Mouse (Mus musculus): ENCODE measurements around the gene Vmn1r157.
"Not testable (repeated sequence)": the region's sequence is repeated elsewhere in the genome, so short reads cannot be mapped to it uniquely, and the experiment has no call there.

The Vmn1r157 gene

DNA sequence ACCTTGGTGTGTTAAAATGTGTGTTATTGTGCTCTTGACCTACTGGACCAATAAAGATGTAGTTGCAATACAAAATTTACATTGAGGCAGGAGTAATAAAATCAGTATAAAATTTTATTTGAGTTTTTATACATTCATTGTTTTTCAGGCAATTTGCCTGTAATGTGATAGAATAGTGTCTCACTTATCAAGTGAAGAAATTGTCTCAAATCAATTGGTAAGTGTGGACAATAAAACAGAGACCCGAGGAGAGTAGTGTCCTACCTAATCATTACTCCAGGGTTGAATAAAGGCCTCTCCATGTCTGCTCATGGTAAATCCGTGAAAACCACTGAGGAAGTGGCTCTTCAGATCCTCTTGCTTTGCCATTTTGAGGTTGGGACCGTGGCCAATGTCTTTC is at the start of gene Vmn1r157:
Vmn1r157 (plus strand) TSS at position 301 of the 400 bp plus-strand sequence.
- not testable (repeated sequence) for DNase-seq (ENCODE audit: low read depth, low spot score); H3K27me3 ChIP-seq (ENCODE audit: control insufficient read depth, insufficient read depth, low read length, poor library complexity, severe bottlenecking); H3K36me3 ChIP-seq (ENCODE audit: control insufficient read depth, insufficient read depth, low read length, poor library complexity, severe bottlenecking)

DNA sequence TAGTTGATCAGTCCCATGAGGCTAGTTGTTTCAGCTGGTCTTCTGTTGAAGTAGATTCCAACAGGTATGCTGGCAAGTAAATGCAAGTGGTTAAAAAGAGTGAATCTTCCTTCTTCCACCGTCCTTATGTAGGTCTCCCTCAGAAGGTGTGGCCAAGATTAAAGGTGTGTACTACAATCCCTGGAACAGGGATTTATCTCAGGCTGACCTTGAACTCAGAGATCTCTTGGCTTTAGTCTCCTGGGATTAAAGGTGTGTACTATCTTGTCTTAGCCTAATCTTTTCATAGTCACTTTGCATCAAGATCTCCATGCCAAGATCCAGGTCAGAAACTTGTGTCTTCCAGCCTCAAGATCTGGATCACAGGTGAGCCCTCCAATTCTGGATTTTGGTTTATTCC is 41.9 kb upstream of the Vmn1r157 start, which contains the start of gene Gm4567:
Gm4567 (minus strand) TSS at position 101 of the 400 bp plus-strand sequence.
- H3K27me3 ChIP-seq (ENCODE audit: control insufficient read depth, insufficient read depth, low read length, poor library complexity, severe bottlenecking); H3K36me3 ChIP-seq (ENCODE audit: control insufficient read depth, insufficient read depth, low read length, poor library complexity, severe bottlenecking); DNase-seq (ENCODE audit: low read depth, low spot score): not testable (repeated sequence)

DNA sequence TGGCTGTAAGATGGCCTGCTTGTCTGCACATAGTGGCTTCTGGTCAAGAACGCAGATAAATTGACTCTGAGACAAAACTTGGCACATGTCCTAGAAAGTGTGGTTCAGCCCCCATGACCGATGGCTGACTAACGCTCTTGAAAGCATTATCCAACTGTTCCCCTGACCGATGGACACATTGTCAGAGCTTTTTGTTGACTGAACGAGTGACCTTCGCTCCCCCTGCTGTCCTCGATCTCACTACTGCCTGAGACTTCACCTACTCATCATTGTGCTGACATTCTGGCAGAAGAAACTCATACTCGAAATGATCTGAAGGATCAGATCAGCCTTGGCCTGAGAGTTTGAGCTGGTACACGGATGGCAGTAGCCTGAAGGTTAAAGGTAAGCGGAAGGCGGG is 14.5 kb downstream of the Vmn1r157 start:
- H3K36me3 ChIP-seq (ENCODE audit: control insufficient read depth, insufficient read depth, low read length, poor library complexity, severe bottlenecking); DNase-seq (ENCODE audit: low read depth, low spot score); H3K27me3 ChIP-seq (ENCODE audit: control insufficient read depth, insufficient read depth, low read length, poor library complexity, severe bottlenecking): not testable (repeated sequence)

DNA sequence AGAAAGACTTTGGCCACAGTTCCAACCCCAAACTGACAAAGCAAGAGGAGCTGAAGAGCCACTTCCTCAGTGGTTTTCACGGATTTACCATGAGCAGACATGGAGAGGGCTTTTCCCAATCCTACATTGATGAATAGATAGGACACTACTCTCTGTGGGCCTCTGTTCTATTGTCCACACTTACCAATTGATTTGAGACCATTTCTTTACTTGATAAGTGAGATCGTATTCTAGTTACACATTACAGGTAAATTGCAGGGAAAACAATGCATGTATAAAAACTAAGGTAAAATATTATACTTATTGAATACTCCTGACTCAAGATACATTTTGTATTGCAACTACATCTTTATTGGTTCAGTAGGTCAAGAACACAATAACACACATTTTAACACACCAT is 29.2 kb downstream of the Vmn1r157 start, which contains the start of gene Vmn1r158:
Vmn1r158 (minus strand) TSS at position 101 of the 400 bp plus-strand sequence.
- not testable (repeated sequence) for DNase-seq (ENCODE audit: low read depth, low spot score); H3K36me3 ChIP-seq (ENCODE audit: control insufficient read depth, insufficient read depth, low read length, poor library complexity, severe bottlenecking); H3K27me3 ChIP-seq (ENCODE audit: control insufficient read depth, insufficient read depth, low read length, poor library complexity, severe bottlenecking)

Data from splenic B cell, adult 2 months (primary cell).